Mouse (Mus musculus): ENCODE measurements around the gene Hexim2. TPM values are rescaled to one million over a fixed set of nuclear protein-coding genes. Genes with fewer than 3 reads are reported as not detected.

The Hexim2 gene
- polyA plus RNA-seq, 1 experiment from 2014 or later: 6.8 TPM

DNA sequence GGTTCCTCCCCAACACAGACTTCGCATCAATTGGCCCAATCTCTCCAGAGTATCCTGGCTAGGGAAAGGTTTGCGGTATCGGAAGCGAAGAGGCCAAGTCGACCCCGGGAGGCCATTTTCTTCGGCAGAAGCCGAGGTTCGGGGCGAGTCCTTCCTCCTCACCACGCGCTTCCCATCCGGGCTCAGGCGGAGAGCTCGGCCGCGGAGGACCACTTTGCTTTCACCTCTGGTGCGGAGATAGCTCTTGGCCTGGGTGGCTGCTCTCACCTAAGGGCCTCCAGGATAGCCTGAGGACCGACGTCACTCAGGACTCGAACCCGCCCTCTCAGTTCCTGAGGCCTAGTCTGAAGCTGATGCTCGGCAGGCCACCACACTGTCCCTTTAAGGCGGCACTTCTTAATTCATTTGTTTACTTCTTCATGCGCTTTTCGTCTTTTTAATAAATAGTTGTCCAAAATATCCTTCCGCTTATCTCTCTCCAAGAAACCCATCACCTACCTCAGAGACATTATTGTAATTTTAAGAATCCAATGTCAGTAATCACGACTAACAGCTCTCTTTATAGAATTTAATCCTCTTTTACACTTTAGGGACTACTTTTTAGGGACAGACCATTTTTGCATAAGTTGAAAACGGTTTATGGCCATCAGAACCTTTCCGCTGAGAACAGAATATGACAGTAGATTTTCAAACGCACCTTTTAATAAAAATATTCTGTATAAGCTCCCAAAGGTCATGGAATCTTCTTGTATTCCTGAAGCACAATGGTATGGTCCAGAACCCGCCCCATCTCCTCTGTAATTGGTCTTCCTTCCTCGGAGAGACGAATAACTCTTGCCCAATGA is 16.8 kb upstream of the Hexim2 start:
- peak overlapping the region; percentile 91 for H3K9ac ChIP-seq (ENCODE audit: low read depth, low read length)
- no peaks in the 10 kb centered on the region for H3K9me3 ChIP-seq (ENCODE audit: control insufficient read depth, low read length)
- H3K4me2 ChIP-seq (ENCODE audit: low read depth, low read length): peak overlapping the region; percentile 76
- peaks cover 29% of the 10 kb centered on the region for H3K4me1 ChIP-seq (ENCODE audit: control insufficient read depth, insufficient read depth, low read length)
- ATAC-seq (ENCODE audit: low read depth) (peak; percentile 64), DNase-seq (ENCODE audit: low spot score) (peak; percentile 96)
- WGBS: 2% methylated on average over 34 of the region's 34 CpGs
- H3K36me3 ChIP-seq (ENCODE audit: control insufficient read depth, insufficient read depth, low read length): no peaks in the 10 kb centered on the region
- peak overlapping the region; percentile 97 for H3K27ac ChIP-seq (replicated peaks; ENCODE audit: low read depth, low read length)
- H3K27me3 ChIP-seq (replicated peaks; ENCODE audit: control insufficient read depth, insufficient read depth, low read length): no peaks in the 10 kb centered on the region
- H3K4me3 ChIP-seq (ENCODE audit: low read depth, low read length): peak overlapping the region; percentile 73

DNA sequence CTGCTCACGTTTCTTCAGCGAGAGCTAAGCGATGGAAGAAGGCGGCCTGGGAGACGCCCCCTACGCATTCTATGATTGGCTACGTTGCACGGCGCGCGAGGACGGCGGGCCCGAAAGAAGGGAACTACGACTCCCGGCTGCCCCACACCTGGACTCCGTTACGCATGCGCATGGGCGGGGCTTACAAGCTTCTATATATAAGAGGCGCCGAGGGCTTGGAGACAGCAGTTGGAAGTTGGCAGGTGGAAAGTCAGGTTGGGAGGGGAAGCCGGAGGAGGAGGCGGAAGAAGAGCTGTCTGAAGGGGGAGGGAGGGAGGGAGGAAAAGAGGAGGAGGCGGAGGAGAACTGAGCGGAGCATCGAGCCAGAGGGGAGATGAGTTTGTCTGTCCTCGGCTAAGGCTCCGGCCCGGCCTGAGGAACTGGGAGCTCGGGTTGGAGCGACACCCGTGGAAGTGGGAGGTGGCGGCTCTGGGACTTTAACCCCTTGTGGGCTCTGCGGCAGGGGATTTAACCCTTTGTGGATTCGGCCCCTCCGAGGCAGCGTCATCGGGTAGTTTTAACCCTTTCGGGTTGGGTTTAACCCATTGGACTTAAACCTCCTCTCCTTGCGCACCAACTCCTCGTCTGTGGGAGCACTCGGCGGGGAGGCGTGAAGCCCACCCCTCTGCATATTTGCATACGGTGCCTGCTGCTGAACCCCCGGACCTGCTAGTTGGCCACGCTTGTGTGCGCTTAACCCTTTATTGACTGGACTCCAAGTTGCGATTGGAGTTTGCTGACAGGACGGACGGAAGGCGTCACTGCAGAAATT is 16.0 kb upstream of the Hexim2 start, which contains the start of gene Hexim1:
Gene Hexim1 (plus strand): TSS at position 224 of the 811 bp plus-strand sequence.
- DNase-seq (ENCODE audit: low spot score) (peak; percentile 100), ATAC-seq (ENCODE audit: low read depth) (peak; percentile 96)
- H3K36me3 ChIP-seq (ENCODE audit: control insufficient read depth, insufficient read depth, low read length): no peaks in the 10 kb centered on the region
- peaks cover 28% of the 10 kb centered on the region for H3K4me1 ChIP-seq (ENCODE audit: control insufficient read depth, insufficient read depth, low read length)
- peak within 1 kb of the TSS; percentile 97 for H3K27ac ChIP-seq (replicated peaks; ENCODE audit: low read depth, low read length)
- no peaks in the 10 kb centered on the region for H3K9me3 ChIP-seq (ENCODE audit: control insufficient read depth, low read length)
- WGBS: under 1% methylated on average over 48 of the region's 53 CpGs
- H3K27me3 ChIP-seq (replicated peaks; ENCODE audit: control insufficient read depth, insufficient read depth, low read length): no peaks in the 10 kb centered on the region
- peak within 1 kb of the TSS; percentile 84 for H3K4me2 ChIP-seq (ENCODE audit: low read depth, low read length)
- peak within 1 kb of the TSS; percentile 91 for H3K9ac ChIP-seq (ENCODE audit: low read depth, low read length)
- peak within 1 kb of the TSS; percentile 73 for H3K4me3 ChIP-seq (ENCODE audit: low read depth, low read length)

DNA sequence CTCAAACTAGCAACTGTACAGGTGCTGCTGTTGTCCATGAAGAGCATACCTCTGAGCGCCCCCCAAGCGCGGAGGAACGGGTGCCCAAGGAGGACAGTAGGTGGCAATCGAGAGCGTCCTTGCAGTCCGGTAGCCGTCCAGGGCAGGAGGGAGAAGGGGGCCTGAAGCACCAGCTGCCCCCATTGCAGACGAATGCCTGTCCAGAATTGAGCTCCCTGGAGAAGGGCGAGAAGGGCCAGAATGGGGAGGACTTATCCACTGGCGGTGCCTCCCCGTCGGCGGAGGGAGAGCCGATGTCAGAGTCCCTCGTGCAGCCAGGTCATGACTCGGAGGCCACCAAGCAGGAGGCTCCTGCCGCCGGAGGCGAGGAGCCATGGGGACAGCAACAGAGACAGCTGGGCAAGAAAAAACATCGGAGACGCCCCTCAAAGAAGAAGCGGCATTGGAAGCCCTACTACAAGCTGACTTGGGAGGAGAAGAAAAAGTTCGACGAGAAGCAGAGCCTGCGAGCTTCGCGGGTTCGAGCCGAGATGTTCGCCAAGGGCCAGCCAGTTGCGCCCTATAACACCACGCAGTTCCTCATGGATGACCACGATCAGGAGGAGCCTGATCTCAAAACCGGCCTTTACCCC is 15.2 kb upstream of the Hexim2 start:
- Histone ChIP-seq H3K4me2 (ENCODE audit: low read depth, low read length) (peak overlapping the region; percentile 84), H3K9ac (ENCODE audit: low read depth, low read length) (peak overlapping the region; percentile 75), H3K27me3 (replicated peaks; ENCODE audit: control insufficient read depth, insufficient read depth, low read length) (no peaks in the 10 kb centered on the region), H3K27ac (replicated peaks; ENCODE audit: low read depth, low read length) (peak overlapping the region; percentile 84), H3K4me3 (ENCODE audit: low read depth, low read length) (peak overlapping the region; percentile 73), H3K36me3 (ENCODE audit: control insufficient read depth, insufficient read depth, low read length) (no peaks in the 10 kb centered on the region), H3K4me1 (ENCODE audit: control insufficient read depth, insufficient read depth, low read length) (peaks cover 22% of the 10 kb centered on the region), H3K9me3 (ENCODE audit: control insufficient read depth, low read length) (no peaks in the 10 kb centered on the region)
- ATAC-seq (ENCODE audit: low read depth): 0 out of 2 replicates have a peak, but pooled peaks have one; percentile 10
- WGBS: under 1% methylated on average over 35 of the region's 35 CpGs
- DNase-seq (ENCODE audit: low spot score): peak; percentile 87

DNA sequence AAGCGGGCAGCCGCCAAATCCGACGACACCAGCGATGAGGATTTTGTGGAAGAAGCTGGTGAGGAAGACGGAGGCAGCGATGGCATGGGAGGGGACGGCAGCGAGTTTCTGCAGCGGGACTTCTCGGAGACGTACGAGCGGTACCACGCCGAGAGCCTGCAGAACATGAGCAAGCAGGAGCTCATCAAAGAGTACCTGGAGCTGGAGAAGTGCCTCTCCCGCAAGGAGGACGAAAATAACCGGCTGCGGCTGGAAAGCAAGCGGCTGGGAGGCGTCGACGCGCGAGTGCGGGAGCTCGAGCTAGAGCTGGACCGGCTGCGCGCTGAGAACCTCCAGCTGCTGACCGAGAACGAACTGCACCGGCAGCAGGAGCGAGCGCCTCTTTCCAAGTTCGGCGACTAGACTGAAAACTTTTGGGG is 14.6 kb upstream of the Hexim2 start:
- Histone ChIP-seq H3K4me2 (ENCODE audit: low read depth, low read length) (peak overlapping the region; percentile 84), H3K36me3 (ENCODE audit: control insufficient read depth, insufficient read depth, low read length) (no peaks in the 10 kb centered on the region), H3K4me1 (ENCODE audit: control insufficient read depth, insufficient read depth, low read length) (peaks cover 18% of the 10 kb centered on the region), H3K27me3 (replicated peaks; ENCODE audit: control insufficient read depth, insufficient read depth, low read length) (no peaks in the 10 kb centered on the region), H3K27ac (replicated peaks; ENCODE audit: low read depth, low read length) (peak overlapping the region; percentile 84), H3K4me3 (ENCODE audit: low read depth, low read length) (peak overlapping the region; percentile 73), H3K9ac (ENCODE audit: low read depth, low read length) (peak overlapping the region; percentile 75), H3K9me3 (ENCODE audit: control insufficient read depth, low read length) (no peaks in the 10 kb centered on the region)
- WGBS: under 1% methylated on average over 37 of the region's 38 CpGs
- DNase-seq (ENCODE audit: low spot score) (peak; percentile 64), ATAC-seq (ENCODE audit: low read depth) (no peak)

DNA sequence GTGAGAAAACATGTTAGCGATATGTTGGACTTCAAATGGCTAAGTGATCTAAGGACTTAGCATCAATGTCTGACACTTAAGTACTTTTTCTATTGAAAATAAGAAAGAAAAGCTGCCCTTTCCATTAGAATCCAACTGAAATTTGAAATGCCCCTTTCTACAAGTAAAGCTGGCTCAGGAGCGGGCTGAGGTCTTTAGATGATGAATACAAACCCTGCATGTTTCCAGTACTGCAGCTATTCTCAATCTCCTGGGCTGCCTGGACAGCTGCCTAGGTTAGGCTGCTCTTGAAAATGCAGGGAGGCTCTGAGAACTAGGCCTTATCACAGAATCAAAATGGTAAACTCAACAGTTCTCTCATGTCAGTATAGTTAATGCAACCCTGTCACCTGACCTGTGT is 13.4 kb upstream of the Hexim2 start:
- no peak overlapping the region for H3K27ac ChIP-seq (replicated peaks; ENCODE audit: low read depth, low read length)
- H3K9me3 ChIP-seq (ENCODE audit: control insufficient read depth, low read length): no peaks in the 10 kb centered on the region
- no peaks in the 10 kb centered on the region for H3K36me3 ChIP-seq (ENCODE audit: control insufficient read depth, insufficient read depth, low read length)
- H3K4me3 ChIP-seq (ENCODE audit: low read depth, low read length): peak overlapping the region; percentile 73
- DNase-seq (ENCODE audit: low spot score) (no peak), ATAC-seq (ENCODE audit: low read depth) (no peak)
- peak overlapping the region; percentile 84 for H3K4me2 ChIP-seq (ENCODE audit: low read depth, low read length)
- H3K4me1 ChIP-seq (ENCODE audit: control insufficient read depth, insufficient read depth, low read length): peaks cover 18% of the 10 kb centered on the region
- H3K27me3 ChIP-seq (replicated peaks; ENCODE audit: control insufficient read depth, insufficient read depth, low read length): no peaks in the 10 kb centered on the region
- WGBS: 93% methylated on average over 2 of the region's 2 CpGs
- 0 out of 2 replicates have a peak overlapping the region, but pooled peaks have one; percentile 8 for H3K9ac ChIP-seq (ENCODE audit: low read depth, low read length)

DNA sequence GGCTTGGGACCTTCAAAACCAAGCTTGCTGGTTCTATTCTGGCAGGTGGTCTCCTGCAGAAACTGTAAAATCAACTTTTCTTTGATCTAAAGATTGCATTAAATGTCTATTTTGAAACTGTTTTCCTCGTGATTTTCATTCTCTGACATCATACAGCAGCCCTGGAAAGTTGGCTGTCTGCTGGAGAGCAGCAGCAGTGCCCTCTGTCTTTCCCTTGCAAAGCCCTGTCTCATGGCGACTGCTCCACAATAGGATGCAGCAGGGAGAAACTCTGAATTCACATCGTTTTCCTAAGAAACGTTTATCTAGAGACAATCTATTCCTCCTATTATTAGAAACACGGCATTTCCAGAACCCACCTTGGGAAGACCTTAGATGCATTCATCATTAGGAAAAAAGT is 12.6 kb upstream of the Hexim2 start:
- 49% methylated on average over 5 of the region's 5 CpGs for WGBS

DNA sequence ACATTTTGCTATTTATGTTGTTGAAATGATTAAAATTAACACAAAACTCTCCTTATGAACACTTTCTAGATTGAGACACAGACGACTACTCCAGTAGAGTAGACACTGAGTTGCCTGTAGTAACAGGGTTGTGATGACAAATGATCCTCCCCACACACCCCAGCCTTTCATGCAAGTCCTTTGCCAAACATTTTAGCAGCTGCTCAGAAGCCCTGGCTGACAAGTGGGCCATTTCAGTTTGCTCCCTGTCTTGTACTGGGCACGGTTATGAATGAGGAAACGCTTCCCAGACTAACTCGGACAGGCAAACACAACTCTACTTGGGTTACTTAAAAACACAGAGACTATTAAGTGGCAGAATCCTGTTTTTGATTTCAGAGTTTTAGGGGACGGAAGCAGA is 11.9 kb upstream of the Hexim2 start:
- Histone ChIP-seq H3K4me3 (ENCODE audit: low read depth, low read length) (no peak overlapping the region), H3K9ac (ENCODE audit: low read depth, low read length) (no peak overlapping the region), H3K4me1 (ENCODE audit: control insufficient read depth, insufficient read depth, low read length) (peaks cover 10% of the 10 kb centered on the region), H3K36me3 (ENCODE audit: control insufficient read depth, insufficient read depth, low read length) (no peaks in the 10 kb centered on the region), H3K27me3 (replicated peaks; ENCODE audit: control insufficient read depth, insufficient read depth, low read length) (no peaks in the 10 kb centered on the region), H3K9me3 (ENCODE audit: control insufficient read depth, low read length) (no peaks in the 10 kb centered on the region), H3K27ac (replicated peaks; ENCODE audit: low read depth, low read length) (peak overlapping the region; percentile 39; the same call in 1 of the 2 replicates), H3K4me2 (ENCODE audit: low read depth, low read length) (no peak overlapping the region)
- 42% methylated on average over 5 of the region's 5 CpGs for WGBS
- DNase-seq (ENCODE audit: low spot score): peak; percentile 58
- no peak for ATAC-seq (ENCODE audit: low read depth)

More for the DNA sequence above, 12.6 kb upstream of the Hexim2 start:
- DNase-seq (ENCODE audit: low spot score) (no peak), ATAC-seq (ENCODE audit: low read depth) (no peak)
- H3K4me1 ChIP-seq (ENCODE audit: control insufficient read depth, insufficient read depth, low read length): peaks cover 14% of the 10 kb centered on the region
- H3K27ac ChIP-seq (replicated peaks; ENCODE audit: low read depth, low read length): no peak overlapping the region
- H3K9ac ChIP-seq (ENCODE audit: low read depth, low read length): no peak overlapping the region
- H3K36me3 ChIP-seq (ENCODE audit: control insufficient read depth, insufficient read depth, low read length): no peaks in the 10 kb centered on the region
- H3K4me3 ChIP-seq (ENCODE audit: low read depth, low read length): no peak overlapping the region
- no peak overlapping the region for H3K4me2 ChIP-seq (ENCODE audit: low read depth, low read length)
- H3K27me3 ChIP-seq (replicated peaks; ENCODE audit: control insufficient read depth, insufficient read depth, low read length): no peaks in the 10 kb centered on the region
- no peaks in the 10 kb centered on the region for H3K9me3 ChIP-seq (ENCODE audit: control insufficient read depth, low read length)
